Mouse (Mus musculus): ENCODE data around the gene Kif18b.

The Kif18b gene

DNA sequence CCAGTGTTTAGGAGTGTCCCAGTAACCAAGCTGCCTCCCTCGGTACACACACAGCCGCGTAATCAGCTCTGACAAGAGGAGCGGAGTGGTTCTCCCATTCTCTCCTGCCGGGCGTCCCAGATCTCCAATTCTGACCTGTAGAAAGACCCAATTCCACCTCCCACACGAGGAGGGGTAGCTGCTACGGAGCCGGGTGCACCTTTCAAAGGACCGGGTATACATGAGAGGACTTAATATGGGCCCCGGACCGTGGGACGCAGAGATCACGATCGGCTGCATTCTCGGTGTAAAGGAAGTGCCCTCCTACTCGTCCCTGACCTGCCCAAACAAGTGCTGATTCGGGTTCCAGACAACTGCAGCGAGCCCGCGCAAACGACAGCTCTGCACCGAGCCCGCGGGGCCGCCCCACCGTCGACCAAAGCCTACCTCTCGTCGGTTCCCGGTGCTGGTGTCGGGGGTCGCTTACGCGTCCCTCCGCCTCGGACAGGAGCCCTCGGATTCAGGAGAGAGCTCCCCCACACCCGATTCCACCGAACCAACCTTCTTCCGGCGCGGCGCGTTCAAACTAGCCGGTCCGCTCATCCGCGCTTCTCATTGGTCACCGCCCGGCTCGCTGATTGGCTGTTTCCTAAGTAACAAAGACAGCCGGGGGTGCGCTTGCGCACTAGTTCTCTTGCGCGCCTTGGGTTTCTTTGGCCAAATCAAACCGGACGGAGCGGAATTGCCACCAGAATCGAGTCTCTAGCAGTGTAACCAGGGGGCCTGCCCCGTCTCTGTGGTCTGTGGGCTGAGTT, at the start of gene Kif18b:
Gene Kif18b, minus strand, starts transcription at position 568 of the 794 bp plus-strand sequence.
- peak; percentile 94 for DNase-seq

DNA sequence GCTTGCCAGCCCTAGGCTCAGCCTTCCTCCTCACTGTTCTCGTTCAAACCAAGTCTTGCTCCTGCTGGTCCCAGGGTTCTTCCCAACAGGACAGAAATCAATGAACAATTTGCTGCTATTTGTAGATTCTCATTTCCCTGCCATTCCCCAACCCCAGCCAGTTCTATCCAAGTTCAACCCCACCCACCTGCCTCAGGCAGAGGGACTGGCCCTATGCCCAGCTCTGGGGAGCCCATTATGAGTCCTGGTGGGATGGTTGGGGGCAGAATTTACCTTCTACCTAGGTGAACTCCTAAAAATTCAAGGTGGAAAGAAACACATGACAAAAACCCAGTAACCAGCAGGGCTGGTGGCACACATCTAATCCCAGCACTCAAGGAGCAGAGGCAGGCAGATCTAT, 47.4 kb upstream of the Kif18b start:
- no peak for DNase-seq

- no peak for DNase-seq
Measured at GRCm38 (mm10) chr11:102971604-102972003, 46.7 kb upstream of the Kif18b start.

- no peak for DNase-seq
Measured at GRCm38 (mm10) chr11:102964547-102965091, 39.7 kb upstream of the Kif18b start.

- no peak for DNase-seq
Measured at GRCm38 (mm10) chr11:102963855-102964546, 39.1 kb upstream of the Kif18b start.

- no peak for DNase-seq
Measured at GRCm38 (mm10) chr11:102963246-102963854, 38.4 kb upstream of the Kif18b start.

- no peak for DNase-seq
Measured at GRCm38 (mm10) chr11:102962861-102963245, 37.9 kb upstream of the Kif18b start.

DNA sequence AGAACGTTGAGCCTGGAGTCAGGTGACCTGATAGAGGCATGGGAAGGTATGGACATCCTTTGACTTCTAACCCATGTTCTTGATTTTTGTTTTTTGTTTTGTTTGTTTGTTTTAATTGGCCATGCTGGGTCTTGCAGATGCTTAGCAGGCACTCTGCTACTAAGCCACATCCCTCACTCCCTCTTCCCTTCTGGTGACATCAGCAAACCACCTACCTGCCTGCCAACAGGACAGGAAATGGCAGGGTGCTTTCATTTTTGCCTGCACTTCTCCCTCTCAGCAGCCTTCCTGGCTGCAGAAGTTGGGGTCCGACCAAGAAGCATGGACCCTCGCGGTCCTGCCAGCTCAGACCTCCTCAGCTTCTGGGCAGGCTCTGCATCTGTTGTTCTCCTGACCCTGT, 36.2 kb upstream of the Kif18b start:
- no peak for DNase-seq

- DNase-seq, result no peak
Measured at GRCm38 (mm10) chr11:102958870-102959269, 33.9 kb upstream of the Kif18b start.

DNA sequence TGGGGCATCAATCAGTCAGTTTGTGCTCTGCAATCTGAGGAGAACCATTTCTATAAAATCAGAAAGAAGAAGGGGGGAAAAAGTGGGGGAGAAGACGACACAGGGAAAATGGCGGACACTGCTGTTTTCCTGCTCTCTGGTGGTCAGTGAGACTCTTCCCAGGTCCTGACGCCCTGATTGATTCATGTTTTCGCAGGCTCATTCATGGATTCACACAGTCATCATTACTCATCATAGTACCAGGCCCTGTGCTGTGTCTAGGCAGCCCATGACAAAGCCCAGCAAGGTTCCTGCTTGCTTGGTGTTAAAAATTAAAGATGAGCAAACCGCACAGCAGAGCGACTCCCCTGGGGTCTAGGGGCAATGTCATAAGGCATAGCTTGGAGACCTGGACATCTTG, 33.5 kb upstream of the Kif18b start:
- no peak for DNase-seq

GRCm38 (mm10) chr11:102957692-102958091, 32.8 kb upstream of the Kif18b start:
- DNase-seq, result no peak

DNA sequence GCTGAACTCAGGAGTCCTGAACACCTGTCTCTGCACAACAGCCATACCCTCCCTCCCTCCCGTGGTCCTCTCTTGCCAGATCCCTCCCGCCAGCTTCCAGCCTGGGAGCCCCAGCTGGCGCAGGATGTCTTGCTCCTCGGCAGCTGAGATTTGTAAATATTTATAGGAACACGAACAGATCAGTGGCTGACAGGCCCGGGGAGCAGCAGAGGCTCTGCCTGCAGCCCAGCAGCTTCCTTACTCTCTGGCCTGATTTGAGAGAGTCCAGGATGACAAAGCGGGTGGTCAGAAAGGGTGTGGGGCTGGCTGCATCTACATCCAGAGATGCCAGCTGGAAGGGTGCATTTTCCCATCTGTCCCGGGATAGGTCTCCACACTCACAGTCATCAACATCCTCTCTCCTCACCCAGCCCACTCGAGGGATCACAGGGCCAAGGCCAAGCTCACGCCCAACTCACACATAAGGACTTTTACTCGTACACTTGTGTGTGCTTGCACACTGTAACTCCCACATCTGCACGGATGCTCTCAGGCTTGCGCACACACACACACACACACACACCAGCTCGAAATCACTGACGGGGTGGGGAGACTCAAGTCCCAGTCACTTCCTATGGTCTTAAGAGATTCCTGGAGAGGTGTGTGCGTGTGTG, 32.2 kb upstream of the Kif18b start:
- DNase-seq, result no peak

- DNase-seq, result no peak
Measured at GRCm38 (mm10) chr11:102952922-102953321, 28.0 kb upstream of the Kif18b start.

DNA sequence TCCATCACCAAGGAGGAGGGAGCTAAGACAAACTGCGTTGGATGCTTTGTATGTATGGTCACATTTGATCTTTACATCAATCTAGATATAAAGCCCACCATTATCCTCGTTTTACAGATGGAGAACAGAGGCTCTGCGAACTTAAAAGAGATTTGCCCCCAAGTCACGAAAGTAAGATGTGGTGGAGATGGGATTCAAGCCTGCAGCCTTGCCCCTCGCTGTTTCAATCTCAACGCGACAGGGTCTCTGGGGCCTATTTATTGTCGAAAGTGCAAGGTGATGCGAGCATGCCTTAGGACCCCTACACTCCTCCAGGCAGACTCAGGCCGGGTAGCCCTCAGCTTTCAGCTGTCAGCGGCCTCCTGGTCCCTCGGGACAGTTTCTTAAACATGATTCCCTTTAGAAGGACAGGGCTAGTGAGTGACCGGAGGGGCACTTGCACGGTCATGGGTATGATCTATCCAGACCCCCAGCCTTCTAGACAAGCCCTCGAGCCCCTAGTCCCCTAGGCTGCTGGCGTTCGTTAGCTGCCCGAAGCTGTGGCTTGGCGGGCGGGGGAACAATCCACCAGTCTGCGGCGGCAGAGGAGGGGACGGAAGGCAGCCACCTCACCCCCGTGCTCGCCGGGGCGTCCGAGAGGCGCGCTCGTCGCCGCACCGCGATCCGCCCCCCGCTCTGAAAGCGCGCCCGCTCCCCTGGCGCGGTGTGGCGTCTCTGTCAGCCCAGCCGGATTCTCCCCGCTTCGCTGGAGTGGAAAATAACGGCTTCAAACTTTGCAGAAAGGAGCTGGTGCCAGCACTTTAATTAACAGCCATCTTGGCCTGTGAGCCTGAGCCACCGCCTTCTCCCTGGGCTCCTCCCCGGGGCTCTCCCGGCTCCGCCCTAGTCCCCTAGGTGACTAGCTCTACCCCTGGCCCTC, 23.4 kb upstream of the Kif18b start:
- no peak for DNase-seq

DNA sequence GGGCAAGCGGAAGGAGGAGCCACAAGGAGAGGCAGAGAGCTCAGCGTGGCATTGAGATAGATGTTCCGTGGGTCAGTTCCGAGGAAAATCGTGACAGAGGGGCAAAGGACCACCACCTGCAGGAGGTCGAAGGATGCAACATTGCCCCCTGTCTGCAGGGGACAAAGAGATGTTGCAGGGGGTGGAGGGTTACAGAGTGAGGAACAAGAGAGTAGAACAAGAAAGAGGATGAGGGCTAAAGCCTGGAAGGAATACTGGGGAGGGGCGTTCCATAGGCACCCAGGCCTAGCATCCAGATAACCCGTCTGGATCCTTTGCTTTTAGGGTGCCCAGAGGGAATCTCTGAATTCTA, 22.0 kb upstream of the Kif18b start:
- DNase-seq, result no peak

DNA sequence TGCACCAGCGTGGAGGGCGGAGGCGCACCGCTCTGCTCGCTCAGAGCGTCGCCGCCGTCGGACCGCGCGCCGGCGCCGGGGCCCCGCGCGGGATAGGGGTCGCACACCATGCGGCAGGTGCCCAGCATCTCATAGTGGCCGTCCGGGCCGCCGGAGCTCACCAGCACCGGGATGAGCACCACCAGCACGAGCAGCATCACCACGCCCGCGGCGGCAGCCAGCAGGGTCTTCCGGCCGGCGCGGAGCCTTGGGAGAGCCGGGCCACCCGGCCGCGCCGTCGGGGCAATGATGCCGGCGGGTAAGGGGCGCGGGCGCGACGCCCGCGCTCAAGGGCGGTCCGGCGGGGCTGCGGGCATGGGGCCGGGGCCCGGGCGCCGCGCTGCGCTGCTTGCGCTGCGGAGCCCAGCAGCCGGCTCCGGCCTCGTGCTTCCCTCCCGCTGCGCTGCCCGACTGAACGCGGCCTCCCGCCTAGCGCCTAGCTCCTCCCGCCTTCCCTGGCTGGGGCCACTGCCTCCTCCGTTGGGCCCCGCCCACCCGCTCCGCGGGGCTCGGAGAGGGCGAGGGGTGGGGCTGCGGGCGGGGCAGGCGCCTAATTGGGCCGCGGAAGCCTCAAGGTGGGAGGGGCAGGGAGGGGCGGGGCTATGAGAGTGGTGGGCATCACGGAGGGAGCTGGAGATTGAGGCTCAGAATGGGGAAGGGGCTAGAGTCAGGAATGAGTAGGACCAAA, 21.5 kb upstream of the Kif18b start, which contains the start of gene C1ql1:
Gene C1ql1, minus strand, starts transcription at position 424 of the 727 bp plus-strand sequence.
- peak; percentile 53 for DNase-seq

GRCm38 (mm10) chr11:102945306-102946264, 20.7 kb upstream of the Kif18b start:
- DNase-seq, result no peak

DNA sequence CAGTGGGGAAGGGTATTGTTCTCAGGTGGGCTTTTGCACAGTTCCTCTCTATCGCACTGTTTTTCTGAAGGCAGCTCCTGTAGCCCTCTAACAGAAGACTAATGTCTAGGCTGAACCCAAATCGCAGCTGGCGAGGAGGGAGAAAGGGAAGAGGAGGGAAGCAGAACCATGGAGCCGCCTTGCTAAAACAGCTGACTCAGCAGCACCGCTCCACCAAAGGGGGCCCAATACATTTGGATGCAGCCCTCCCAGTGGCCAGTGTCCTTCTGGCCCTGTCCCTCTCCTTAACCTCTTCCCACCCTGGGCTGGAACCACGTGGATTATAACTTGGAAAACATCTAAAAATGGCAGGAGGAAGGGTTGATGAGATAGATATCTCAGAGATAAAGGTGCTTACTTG, 16.3 kb upstream of the Kif18b start:
- DNase-seq, result no peak

- DNase-seq, result peak; percentile 23
Measured at GRCm38 (mm10) chr11:102939024-102939675, 14.2 kb upstream of the Kif18b start.
